ENCODE assay signal across 8 mouse cellular contexts in the genomic region with DNA sequence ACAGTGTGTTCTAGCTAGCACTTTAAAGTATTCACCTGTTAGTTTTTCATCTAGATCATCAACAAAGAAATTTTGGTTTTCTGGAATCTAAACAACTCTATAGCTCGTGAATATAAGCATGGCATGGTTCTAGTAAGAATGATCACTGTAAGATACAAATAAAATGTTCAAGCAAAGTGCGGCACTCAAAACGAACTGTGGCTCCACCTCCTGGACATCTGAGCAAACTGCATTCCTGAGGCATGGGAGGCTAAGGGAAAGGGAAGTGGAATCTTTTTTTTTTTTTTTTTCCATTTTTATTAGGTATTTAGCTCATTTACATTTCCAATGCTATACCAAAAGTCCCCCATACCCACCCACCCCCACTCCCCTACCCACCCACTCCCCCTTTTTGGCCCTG.
DNase-seq lines count a peak whose midpoint lies in the region; ATAC-seq and TF ChIP-seq lines count a peak whose summit lies in the region.
"Not testable (repeated sequence)": the region's sequence is repeated elsewhere in the genome, so short reads cannot be mapped to it uniquely, and the experiment has no call there.

No protein-coding gene starts in this region.

- DNase-seq in A20 (ENCODE audit: low read depth, low spot score) (peak; percentile 37), WW6 (ENCODE audit: low read depth, low spot score) (peak; percentile 18), liver (peak; percentile 5)
- DNase-seq in right cerebral cortex, postnatal 10 days (ENCODE audit: low spot score in 2 of 2): peak; percentile 19 to 37

- H3K4me2 ChIP-seq in intestine, postnatal 0 days (replicated peaks; ENCODE audit: low read depth); midbrain, embryonic 12.5 days (replicated peaks): not testable (repeated sequence)

- peak; percentile 88 for ATAC-seq in frontal cortex, adult (ENCODE audit: low TSS enrichment)
- not testable (repeated sequence) for ATAC-seq in intestine, postnatal 0 days
- peak; percentile 41; the same call in 1 of the 2 replicates for ATAC-seq in midbrain, embryonic 12.5 days (ENCODE audit: low FRiP score, low read depth)

- not testable (repeated sequence) for H3K9ac ChIP-seq in intestine, postnatal 0 days (ENCODE audit: low read depth, low read length); midbrain, embryonic 12.5 days (replicated peaks)

- not testable (repeated sequence) for H3K4me1 ChIP-seq in cortical plate, adult 2 months (ENCODE audit: control insufficient read depth, insufficient read depth, low read length); intestine, postnatal 0 days (replicated peaks; ENCODE audit: control insufficient read depth, insufficient read depth, low read length); midbrain, embryonic 12.5 days

- H3K27me3 ChIP-seq in intestine, postnatal 0 days (replicated peaks; ENCODE audit: control insufficient read depth, insufficient read depth, low read length); midbrain, embryonic 12.5 days: not testable (repeated sequence)

- not testable (repeated sequence) for H3K4me3 ChIP-seq in cortical plate, adult 2 months (ENCODE audit: insufficient read depth, low read length); intestine, postnatal 0 days (ENCODE audit: low read depth, low read length); midbrain, embryonic 12.5 days

- not testable (repeated sequence) for H3K9me3 ChIP-seq in intestine, postnatal 0 days (ENCODE audit: control insufficient read depth); midbrain, embryonic 12.5 days

- not testable (repeated sequence) for H3K36me3 ChIP-seq in intestine, postnatal 0 days (ENCODE audit: control insufficient read depth, insufficient read depth); midbrain, embryonic 12.5 days

- TF ChIP-seq POLR2A in cortical plate, adult 2 months (IDR thresholded peaks at IDR 0.05; ENCODE audit: extremely low read depth, insufficient read depth, low read length): not testable (repeated sequence)

- WGBS in intestine, postnatal 0 days: 6% methylated on average over 3 of the region's 3 CpGs
- WGBS in midbrain, embryonic 12.5 days: 18% methylated on average over 3 of the region's 3 CpGs

- H3K27ac ChIP-seq in cortical plate, adult 2 months (ENCODE audit: insufficient read depth, low read length); intestine, postnatal 0 days (ENCODE audit: low read depth, low read length); midbrain, embryonic 12.5 days (replicated peaks): not testable (repeated sequence)

- peak; percentile 69 for TF ChIP-seq CTCF in cortical plate, adult 2 months (IDR thresholded peaks at IDR 0.05; ENCODE audit: extremely low read depth, insufficient read depth, low read length)
- peak; percentile 68 for TF ChIP-seq CTCF in intestine, postnatal 0 days (IDR thresholded peaks at IDR 0.05; ENCODE audit: low read depth)
